Mouse (Mus musculus) spleen, adult 2 months (tissue): ENCODE results near the gene Sult2a8. TPM values are rescaled to one million over a fixed set of nuclear protein-coding genes. Genes with fewer than 3 reads are reported as not detected.
"Not testable (repeated sequence)": the region's sequence is repeated elsewhere in the genome, so short reads cannot be mapped to it uniquely, and the experiment has no call there.

Experiments
- DNase-seq, 2 experiments: peaks; one replicate each; pipeline versions ENCODE4 v3.0.0 to v3.0.0-alpha.2; 2012 to 2021; ENCODE audit warnings: low spot score in 2 of 2, low read depth in 1 of 2
- H3K27ac ChIP-seq: fragments of 200-500 bp; 2 replicates; pipeline ENCODE4 v1.5.1; 2012; ENCODE audit warnings: low read length, inconsistent platforms; ENCODE audit not compliant: insufficient read depth
- H3K27me3 ChIP-seq: fragments of 200-500 bp; 2 replicates; pipeline ENCODE4 v1.6.1; 2012; ENCODE audit warnings: mild to moderate bottlenecking, moderate library complexity, low read length, inconsistent platforms; ENCODE audit not compliant: control insufficient read depth, insufficient read depth
- H3K36me3 ChIP-seq: fragments of 200-500 bp; 2 replicates; pipeline ENCODE4 v1.6.1; 2012; ENCODE audit warnings: mild to moderate bottlenecking, low read length, inconsistent platforms; ENCODE audit not compliant: control insufficient read depth, insufficient read depth
- H3K4me1 ChIP-seq: fragments of 200-500 bp; 2 replicates; pipeline ENCODE4 v1.6.1; 2011; ENCODE audit warnings: inconsistent platforms; ENCODE audit not compliant: control insufficient read depth, insufficient read depth, insufficient read length
- H3K4me3 ChIP-seq: fragments of 200-500 bp; 2 replicates; pipeline ENCODE4 v1.5.1; 2011; ENCODE audit warnings: mild to moderate bottlenecking, inconsistent platforms; ENCODE audit not compliant: insufficient read depth, insufficient read length; ENCODE audit errors: extremely low read depth
- CTCF ChIP-seq: fragments of 200-500 bp; IDR thresholded peaks from 2 replicates; pipeline ENCODE4 v1.5.1; 2011; ENCODE audit warnings: mild to moderate bottlenecking, inconsistent platforms; ENCODE audit not compliant: insufficient read depth, insufficient read length, insufficient replicate concordance; ENCODE audit errors: extremely low read depth
- POLR2A ChIP-seq: fragments of 200-500 bp; IDR thresholded peaks from 2 replicates; pipeline ENCODE4 v1.6.1; 2011; ENCODE audit warnings: low read depth, low read length, inconsistent platforms
- WGBS: fragments of 180-500 bp; shearing (Covaris S2); methylation state at CpG from one replicate; pipeline ENCODE4 v1.1.7; 2018; 5-methylcytosine and 5-hydroxymethylcytosine counted together
- polyA plus RNA-seq: library from polyadenylated mRNA; depleted of rRNA; stranded (reverse); fragments of >200 nt; gene quantifications from 2 replicates; pipeline ENCODE4 v1.2.3, GENCODE M21; 2012; rRNA removed

Sult2a8 gene
- polyA plus RNA-seq: not detected in 2 replicates

DNA sequence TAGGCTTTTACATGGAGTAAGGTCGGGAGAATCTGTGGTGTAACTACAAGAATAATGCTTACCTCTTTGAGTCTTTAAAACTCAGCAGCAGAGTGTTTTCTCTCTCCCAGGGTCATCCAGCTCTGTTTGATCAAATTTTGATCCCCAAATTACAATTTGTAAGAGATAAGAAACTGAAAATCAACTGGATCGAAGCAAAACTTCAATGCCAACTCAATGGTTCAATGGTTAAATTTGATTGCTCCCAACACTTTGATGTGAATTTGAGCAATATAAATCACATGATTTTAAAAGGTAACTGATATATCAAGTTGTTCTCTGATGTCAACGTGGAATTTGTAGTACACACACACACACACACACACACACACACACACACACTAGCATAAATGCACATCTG, at the start of gene Sult2a8:
TSS of gene Sult2a8 (minus strand) at position 236 of the 400 bp plus-strand sequence.
- H3K4me1 ChIP-seq: no peaks in the 10 kb centered on the region
- TF ChIP-seq POLR2A (no peak), CTCF (no peak)
- DNase-seq: no peak
- H3K27me3 ChIP-seq: no peaks in the 10 kb centered on the region
- 64% methylated on average over 3 of the region's 3 CpGs for WGBS
- no peak within 1 kb of the TSS for H3K4me3 ChIP-seq
- H3K36me3 ChIP-seq: no peaks in the 10 kb centered on the region
- H3K27ac ChIP-seq: no peak within 1 kb of the TSS

DNA sequence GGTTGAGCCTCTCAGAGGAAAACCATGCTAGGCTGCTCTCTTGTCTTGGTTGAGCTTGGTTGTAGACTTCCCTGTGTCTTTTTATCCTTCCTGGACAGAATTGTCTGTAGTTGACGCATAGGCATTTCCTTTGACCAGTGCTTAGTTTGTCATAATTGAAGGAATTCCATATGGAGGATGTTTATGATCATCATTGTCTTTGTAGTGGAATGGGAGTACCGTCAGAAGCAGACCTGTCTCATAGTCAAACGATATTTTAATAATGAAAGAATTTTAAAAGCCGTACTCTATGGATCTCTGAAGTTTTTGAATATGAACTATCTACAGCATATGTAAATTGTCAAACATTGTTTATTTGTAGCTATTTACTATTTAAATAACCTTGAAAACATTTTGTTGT, 47.6 kb upstream of the Sult2a8 start, which contains the start of gene Sult2a7:
TSS of gene Sult2a7 (minus strand) at position 101 of the 400 bp plus-strand sequence.
- TF ChIP-seq POLR2A (no peak), CTCF (no peak)
- WGBS: 88% methylated on average over 4 of the region's 4 CpGs

DNA sequence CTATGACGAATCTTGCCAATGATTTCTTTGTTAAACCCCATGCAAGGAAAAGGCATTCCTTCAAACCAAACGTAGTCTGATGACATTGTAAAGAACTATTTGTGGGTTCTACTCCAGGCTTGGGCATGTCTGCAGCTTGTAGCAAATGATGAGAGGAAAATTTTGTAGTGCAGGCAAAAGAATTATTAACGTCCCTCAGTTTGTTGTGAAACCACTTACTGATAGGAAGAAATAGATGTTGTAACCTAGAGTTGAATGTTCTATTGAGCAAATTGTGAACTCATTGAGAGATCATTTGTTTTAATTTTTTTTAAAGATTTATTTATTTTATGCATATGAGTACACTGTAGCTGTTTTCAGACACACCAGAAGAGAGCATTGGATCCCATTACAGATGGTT, 46.3 kb upstream of the Sult2a8 start:
- H3K4me1 ChIP-seq: no peaks in the 10 kb centered on the region
- 69% methylated on average over 3 of the region's 3 CpGs for WGBS

More for the DNA sequence above, 47.6 kb upstream of the Sult2a8 start, which contains the start of gene Sult2a7:
- Histone ChIP-seq H3K27me3 (no peaks in the 10 kb centered on the region), H3K27ac (no peak within 1 kb of the TSS), H3K4me1 (no peaks in the 10 kb centered on the region), H3K36me3 (no peaks in the 10 kb centered on the region), H3K4me3 (no peak within 1 kb of the TSS)
- no peak for DNase-seq

GRCm38 (mm10) chr7:14439581-14439980, 7.0 kb downstream of the Sult2a8 start:
- H3K4me1 ChIP-seq: no peaks in the 10 kb centered on the region
- TF ChIP-seq CTCF (no peak), POLR2A (no peak)
- H3K27me3 ChIP-seq: no peaks in the 10 kb centered on the region
- no peak overlapping the region for H3K27ac ChIP-seq
- no peak for DNase-seq
- no peak overlapping the region for H3K4me3 ChIP-seq
- H3K36me3 ChIP-seq: no peaks in the 10 kb centered on the region

More for the DNA sequence above, 46.3 kb upstream of the Sult2a8 start:
- no peak overlapping the region for H3K4me3 ChIP-seq
- H3K27ac ChIP-seq: no peak overlapping the region
- no peaks in the 10 kb centered on the region for H3K27me3 ChIP-seq
- DNase-seq: no peak
- no peak for TF ChIP-seq CTCF
- TF ChIP-seq POLR2A: no peak
- no peaks in the 10 kb centered on the region for H3K36me3 ChIP-seq

GRCm38 (mm10) chr7:14438484-14438883, 8.1 kb downstream of the Sult2a8 start:
- Histone ChIP-seq H3K27ac (no peak overlapping the region), H3K4me3 (no peak overlapping the region), H3K36me3 (no peaks in the 10 kb centered on the region), H3K4me1 (no peaks in the 10 kb centered on the region), H3K27me3 (no peaks in the 10 kb centered on the region)
- TF ChIP-seq CTCF: no peak
- no peak for DNase-seq
- 75% methylated on average over 1 of the region's 1 CpGs for WGBS

GRCm38 (mm10) chr7:14438029-14438428, 8.5 kb downstream of the Sult2a8 start:
- H3K4me3 ChIP-seq: no peak overlapping the region
- TF ChIP-seq CTCF: no peak
- no peak for TF ChIP-seq POLR2A
- H3K27ac ChIP-seq: no peak overlapping the region

GRCm38 (mm10) chr7:14399363-14399762, 47.2 kb downstream of the Sult2a8 start:
- H3K4me3 ChIP-seq, H3K36me3 ChIP-seq, H3K27me3 ChIP-seq, DNase-seq, H3K4me1 ChIP-seq, H3K27ac ChIP-seq: not testable (repeated sequence)

More at GRCm38 (mm10) chr7:14438029-14438428, 8.5 kb downstream of the Sult2a8 start:
- Histone ChIP-seq H3K27me3 (no peaks in the 10 kb centered on the region), H3K36me3 (no peaks in the 10 kb centered on the region), H3K4me1 (no peaks in the 10 kb centered on the region)
- WGBS: 83% methylated on average over 2 of the region's 2 CpGs
- DNase-seq: no peak
